Mouse (Mus musculus): ENCODE measurements around the gene Npnt.

Gene Npnt

DNA sequence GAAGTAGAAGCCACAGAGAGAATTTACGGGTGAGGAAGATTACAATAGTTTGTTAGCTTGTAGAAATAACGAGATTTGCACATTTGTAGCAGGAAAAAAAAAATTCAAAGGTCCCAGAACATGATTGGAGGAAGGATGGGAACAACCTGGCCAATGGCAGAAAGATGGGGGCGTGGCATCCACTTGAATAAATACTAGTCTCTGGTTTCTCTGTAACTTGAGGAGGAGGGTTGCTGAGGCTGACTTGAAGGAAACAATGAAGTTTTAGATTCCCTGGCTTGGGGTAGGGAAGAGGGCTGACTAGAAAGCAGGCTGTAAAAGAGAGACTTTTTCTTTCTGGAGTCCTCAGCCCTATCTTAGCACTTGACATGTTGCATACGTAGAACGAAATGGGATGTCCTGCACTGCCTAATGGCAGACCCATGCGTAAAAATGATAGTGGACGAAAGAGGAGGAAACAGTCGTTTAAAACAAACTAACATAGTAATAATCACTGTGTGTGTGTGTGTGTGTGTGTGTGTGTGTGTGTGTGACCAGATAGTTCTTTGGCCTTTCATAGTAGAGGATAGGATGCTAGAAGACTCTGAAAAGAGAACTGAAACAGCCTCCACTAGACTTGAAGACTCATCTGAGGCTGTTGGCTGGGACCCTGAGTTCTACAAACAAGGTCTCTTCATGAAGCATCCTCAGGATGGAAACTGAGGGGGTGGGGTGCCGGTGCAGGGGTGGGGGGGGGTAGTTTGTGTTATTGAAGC is 94.5 kb downstream of the Npnt start:
- DNase-seq (ENCODE audit: low spot score), result no peak

DNA sequence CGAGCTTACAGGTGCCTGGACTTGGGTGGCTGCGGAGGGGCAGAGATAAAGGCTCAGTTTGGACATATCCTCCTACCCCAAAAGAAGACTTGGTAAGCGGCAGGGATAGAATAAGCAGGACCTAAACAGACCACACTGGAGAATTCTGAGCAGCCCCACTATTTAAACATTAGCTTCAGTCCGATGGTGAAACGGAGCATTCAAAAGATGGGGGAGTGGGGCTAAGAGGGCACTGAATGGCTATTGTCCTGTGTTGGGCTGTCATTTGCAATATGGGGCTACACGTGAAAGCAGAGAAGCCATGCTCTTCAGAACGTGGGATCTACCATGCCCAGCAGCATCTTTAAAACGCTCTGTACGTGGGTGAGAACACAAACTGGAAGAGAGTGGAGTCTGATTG is 95.8 kb downstream of the Npnt start:
- DNase-seq (ENCODE audit: low spot score), result no peak

DNA sequence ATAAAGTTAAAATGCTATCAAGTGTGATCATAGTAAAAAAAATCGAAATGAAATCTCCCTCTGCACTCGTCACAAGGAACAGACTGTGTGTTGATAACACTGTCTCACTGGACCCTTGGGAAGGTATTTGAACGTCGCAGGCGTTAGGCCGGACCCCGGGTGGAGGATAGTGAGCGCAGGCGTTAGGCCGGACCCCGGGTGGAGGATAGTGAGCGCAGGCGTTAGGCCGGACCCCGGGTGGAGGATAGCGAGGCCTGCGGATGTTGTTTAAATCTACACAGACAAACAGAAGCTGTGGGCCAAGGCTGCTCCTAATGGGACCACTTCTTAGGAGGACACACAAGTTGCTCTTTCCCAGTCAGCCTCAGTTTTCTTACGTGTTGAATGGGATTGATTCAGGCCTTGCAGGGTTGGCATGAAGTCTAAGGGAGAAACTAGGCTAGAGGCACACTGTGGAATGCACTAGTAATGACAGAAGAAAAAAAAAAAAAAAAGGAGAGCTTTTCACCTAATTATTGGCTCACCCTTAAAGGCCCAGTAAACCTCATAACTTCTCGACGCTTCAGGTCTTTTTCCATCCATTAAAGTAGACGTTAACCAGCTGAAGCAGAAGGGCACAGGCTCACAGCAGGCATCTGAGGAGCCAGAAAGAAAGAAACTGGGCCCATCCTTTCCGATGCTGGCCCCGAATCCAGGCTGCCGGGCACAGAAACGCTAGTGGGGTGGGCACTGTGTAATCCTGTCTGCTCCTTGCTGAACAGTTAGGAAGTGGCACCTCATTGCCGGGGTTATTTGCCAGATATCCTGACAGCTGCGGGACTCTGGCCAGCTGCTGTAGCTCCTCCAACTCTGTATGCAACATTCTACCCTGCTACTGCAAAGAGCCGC is 98.0 kb downstream of the Npnt start:
- DNase-seq (ENCODE audit: low spot score), result no peak

DNA sequence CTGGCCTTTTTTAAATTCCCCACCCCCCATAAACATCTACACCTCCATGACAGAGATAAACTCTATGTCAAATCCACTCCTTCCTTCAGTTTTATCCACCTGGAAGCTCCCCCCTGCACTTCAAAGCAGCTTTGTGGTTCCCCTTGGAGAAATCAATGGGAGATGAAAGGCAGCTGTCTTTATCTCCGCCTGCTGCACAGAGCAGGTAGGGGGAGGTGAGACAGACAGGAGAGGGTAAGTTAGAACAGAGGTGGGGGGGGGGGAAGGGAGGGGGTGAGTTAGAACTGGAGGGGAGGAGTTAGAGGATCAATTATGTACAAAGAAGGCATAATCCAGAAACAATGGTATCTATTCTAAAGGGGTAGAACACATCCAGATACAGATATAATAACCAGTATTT is 98.7 kb downstream of the Npnt start:
- DNase-seq (ENCODE audit: low spot score), result no peak

DNA sequence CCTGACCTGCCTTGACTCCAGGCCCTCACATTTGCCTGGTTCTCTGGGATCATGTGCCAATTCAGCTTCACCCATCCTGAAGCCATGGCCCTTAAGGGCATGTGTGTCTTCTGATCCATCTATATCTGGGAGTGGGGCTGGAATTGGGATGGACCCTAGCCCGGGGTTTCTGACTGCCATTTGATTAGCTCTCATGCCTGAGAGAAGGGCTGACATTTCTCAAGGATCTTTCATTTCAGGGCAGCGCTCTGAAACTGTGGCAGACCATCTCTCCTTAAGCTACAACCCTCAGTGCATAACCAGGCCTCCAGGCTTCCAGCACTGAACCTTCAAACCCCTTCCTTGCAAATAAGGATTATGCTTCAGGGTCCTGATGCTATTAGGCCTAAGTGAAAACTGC is 99.7 kb downstream of the Npnt start:
- no peak for DNase-seq (ENCODE audit: low spot score)

DNA sequence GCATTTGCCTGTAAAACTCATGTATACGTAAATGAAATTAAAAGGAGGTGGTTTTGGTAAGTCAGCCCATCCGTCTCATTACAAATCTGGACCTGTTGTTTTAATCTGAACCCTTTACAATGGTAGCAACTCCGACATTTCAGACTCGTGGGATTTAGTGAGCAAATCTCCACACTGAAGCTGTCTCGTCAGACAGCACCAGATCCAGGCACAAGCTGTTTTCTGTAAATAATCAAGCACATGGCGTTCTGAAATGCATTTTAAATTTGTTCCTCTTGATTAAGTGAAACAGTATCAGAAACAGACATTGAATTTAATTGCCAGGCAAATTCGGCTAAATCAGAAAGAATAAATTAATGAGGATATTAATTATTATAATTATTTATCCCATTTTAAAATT is 100.4 kb downstream of the Npnt start:
- DNase-seq (ENCODE audit: low spot score), result no peak

DNA sequence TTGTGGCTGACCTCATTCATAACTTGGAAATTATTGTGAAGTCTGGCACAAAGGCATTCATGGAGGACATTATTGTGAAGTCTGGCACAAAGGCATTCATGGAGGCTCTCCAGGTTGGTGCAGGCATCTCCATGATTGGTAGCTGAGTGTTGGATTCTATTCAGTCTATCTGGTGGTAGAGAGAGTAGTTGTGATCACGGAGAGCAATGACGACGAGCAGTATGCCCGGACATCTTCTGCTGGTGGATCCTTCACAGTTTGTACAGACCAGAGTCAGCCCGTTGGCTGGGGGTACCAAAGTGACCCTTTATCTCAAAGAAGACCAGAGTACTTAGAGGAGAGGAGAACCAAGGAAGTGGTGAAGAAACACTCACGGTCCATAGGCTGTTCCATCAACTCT is 107.4 kb downstream of the Npnt start:
- no peak for DNase-seq (ENCODE audit: low spot score)

DNA sequence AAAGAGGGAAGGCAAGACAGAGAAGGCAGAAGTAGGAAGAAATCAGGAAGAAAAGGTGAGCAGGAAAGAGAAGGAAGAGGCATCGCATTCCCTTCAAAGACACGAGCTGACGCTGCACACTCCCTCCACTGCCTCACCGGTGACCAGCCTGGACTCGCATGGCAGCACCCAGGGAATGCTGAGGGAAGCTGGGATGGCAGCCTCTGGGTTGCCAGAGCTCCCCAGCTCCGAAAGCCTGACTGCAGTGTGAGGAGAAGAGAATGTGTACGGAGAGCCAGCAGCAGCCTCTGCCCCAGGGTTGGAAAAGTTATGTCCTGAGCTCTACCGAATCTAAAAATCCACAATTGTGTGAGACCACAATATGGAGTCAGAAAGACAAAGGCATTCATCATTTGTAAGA is 110.6 kb downstream of the Npnt start:
- no peak for DNase-seq (ENCODE audit: low spot score)

DNA sequence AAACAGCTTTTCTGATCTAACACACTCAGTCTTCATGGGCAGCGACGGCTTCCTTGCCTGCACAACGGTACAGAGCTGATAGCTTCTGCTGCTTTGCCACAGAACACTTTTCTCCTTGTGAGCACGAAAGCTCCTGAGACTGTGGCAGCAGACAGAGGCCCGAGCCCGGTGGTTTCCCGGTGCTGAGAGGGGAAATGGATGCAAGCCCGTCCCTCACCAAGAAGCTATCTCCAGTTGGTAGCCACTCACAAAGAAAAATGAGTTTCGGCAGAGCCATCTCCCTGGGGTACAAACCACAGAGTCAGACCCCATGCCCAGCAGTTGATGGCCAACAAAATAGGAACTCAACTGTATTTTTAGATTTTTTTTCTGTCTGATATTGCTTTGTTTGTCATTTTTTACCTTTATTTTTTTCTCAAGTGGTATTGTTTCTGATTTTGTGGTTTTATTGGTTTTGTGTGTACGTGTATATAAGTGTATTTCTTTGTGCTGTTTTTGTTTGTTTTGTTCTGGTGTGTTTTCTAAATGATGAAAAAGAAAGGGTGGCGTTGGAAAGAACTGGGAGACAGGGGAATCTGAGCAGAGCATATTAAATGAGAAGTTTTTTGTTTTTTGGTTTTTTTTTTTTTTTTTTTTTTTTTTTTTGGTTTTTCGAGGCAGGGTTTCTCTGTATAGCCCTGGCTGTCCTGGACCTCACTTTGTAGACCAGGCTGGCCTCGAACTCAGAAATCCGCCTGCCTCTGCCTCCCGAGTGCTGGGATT is 111.3 kb downstream of the Npnt start:
- no peak for DNase-seq (ENCODE audit: low spot score)

DNA sequence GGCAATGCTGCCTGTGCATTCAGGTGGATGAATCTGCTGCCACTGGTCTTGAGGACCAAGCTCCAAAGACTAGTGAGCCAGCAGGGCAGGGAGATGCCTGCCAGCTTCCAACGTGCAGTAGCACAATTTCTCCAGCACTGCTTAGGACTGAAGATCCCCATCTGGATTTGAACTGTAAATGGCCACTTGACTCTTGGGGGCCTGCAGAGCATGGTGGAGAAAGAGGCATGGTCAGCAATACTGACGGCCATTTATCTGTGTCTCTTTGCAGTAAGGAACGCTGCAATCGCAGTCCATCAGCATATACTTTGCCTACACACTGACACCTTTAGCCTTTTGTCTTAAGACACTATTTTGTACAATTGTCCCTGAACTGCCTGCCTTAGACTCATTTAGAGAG is 113.0 kb downstream of the Npnt start:
- no peak for DNase-seq (ENCODE audit: low spot score)

DNA sequence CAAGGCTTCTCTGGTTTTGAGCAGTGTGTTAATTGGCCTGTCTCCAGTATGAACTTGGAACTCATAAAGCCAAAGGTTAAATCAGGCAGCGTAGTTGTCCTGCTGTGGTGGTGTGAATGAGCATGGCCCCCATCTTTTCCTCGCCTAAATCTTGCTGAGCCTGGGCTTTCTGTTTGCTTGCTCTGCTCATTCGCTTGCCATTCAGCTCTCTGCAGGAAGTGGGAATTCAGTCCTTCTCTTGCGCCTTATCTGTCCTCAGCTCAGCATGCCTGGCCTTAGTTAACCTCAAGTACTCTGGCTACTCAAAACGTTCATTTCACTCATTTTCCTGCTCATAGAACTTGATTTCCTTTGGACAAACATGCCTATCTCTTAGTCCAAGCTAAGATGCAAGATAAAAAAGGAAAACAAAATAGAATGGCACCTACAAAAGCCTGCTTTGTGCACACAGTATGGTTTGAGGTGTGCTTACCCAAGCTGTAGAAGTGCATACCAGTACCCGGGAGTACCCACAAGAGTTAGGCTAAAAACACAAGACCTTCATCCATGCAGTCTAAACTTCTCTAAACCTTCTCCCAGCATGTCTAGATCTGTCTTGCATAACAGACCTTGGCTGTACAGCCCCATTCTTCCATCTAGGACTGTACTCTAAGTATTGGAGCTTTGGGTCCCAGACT is 114.8 kb downstream of the Npnt start:
- DNase-seq (ENCODE audit: low spot score), result no peak
